Mouse (Mus musculus) CD4-positive, CD25-positive, alpha-beta regulatory T cell, adult 9 weeks (primary cell): ENCODE measurements around the gene Gpr171. TPM values are rescaled to one million over a fixed set of nuclear protein-coding genes. Genes with fewer than 3 reads are reported as not detected.

Source experiments
- polyA plus RNA-seq: library from polyadenylated mRNA; unstranded; fragments of 100-300 nt; shearing (Covaris generic); gene quantifications from one replicate; pipeline ENCODE4 v1.2.1, GENCODE M21; 2017

Gpr171 gene
- polyA plus RNA-seq: 49.4 TPM

GRCm38 (mm10) chr3:59101218-59101986, at the start of gene Gpr171:
Gene Gpr171, minus strand, starts transcription at chr3:59101821.

Other genes starting within 250 kb of the Gpr171 start
- gene Clrn1, start 216.5 kb downstream of the Gpr171 start, polyA plus RNA-seq: not detected
- gene Med12l, start 96.0 kb downstream of the Gpr171 start, polyA plus RNA-seq: 0.81 TPM
- 3.5 TPM for gene P2ry14, start 51.8 kb upstream of the Gpr171 start, polyA plus RNA-seq
- not detected for gene Gpr87, start 93.3 kb upstream of the Gpr171 start, polyA plus RNA-seq
- 0.92 TPM for gene P2ry13, start 109.1 kb upstream of the Gpr171 start, polyA plus RNA-seq
- 0.46 TPM for gene P2ry12, start 161.1 kb upstream of the Gpr171 start, polyA plus RNA-seq
- gene Igsf10, start 242.6 kb upstream of the Gpr171 start, polyA plus RNA-seq: not detected